Mouse (Mus musculus): ENCODE results near the gene Nptxr. TPM values are rescaled to one million over a fixed set of nuclear protein-coding genes. Genes with fewer than 3 reads are reported as not detected.

The Nptxr gene
- polyA plus RNA-seq, 2 experiments: 2.6 to 9.3 TPM

GRCm38 (mm10) chr15:79827061-79827777 lies 22.7 kb upstream of the Nptxr start:
- WGBS: 89% methylated on average over 14 of the region's 14 CpGs
- no peak for DNase-seq (ENCODE audit: low spot score)
- Histone ChIP-seq H3K36me3 (ENCODE audit: control insufficient read depth, insufficient read depth, low read length) (peaks cover 77% of the 10 kb centered on the region), H3K9ac (ENCODE audit: low read depth, low read length, severe bottlenecking) (no peak overlapping the region), H3K4me3 (replicated peaks; ENCODE audit: low read length) (no peak overlapping the region), H3K27me3 (ENCODE audit: control insufficient read depth, insufficient read depth, low read length) (no peaks in the 10 kb centered on the region), H3K4me2 (replicated peaks; ENCODE audit: low read depth, low read length, severe bottlenecking) (no peak overlapping the region), H3K27ac (replicated peaks; ENCODE audit: low read depth, low read length) (no peak overlapping the region), H3K9me3 (ENCODE audit: control insufficient read depth, low read length) (no peaks in the 10 kb centered on the region), H3K4me1 (ENCODE audit: control insufficient read depth, insufficient read depth, low read length) (peaks cover 9% of the 10 kb centered on the region)
- no peak for TF ChIP-seq POLR2A (IDR thresholded peaks at IDR 0.05; ENCODE audit: borderline replicate concordance, extremely low read depth, insufficient read depth, insufficient read length)
- no peak for ATAC-seq (ENCODE audit: low FRiP score, low read depth)

GRCm38 (mm10) chr15:79826221-79826935 lies 21.8 kb upstream of the Nptxr start:
- Histone ChIP-seq H3K9me3 (ENCODE audit: control insufficient read depth, low read length) (no peaks in the 10 kb centered on the region), H3K36me3 (ENCODE audit: control insufficient read depth, insufficient read depth, low read length) (peaks cover 71% of the 10 kb centered on the region), H3K27ac (replicated peaks; ENCODE audit: low read depth, low read length) (no peak overlapping the region), H3K9ac (ENCODE audit: low read depth, low read length, severe bottlenecking) (no peak overlapping the region), H3K4me3 (replicated peaks; ENCODE audit: low read length) (no peak overlapping the region), H3K4me1 (ENCODE audit: control insufficient read depth, insufficient read depth, low read length) (peaks cover 7% of the 10 kb centered on the region; the same call in 1 of the 2 replicates), H3K27me3 (ENCODE audit: control insufficient read depth, insufficient read depth, low read length) (no peaks in the 10 kb centered on the region), H3K4me2 (replicated peaks; ENCODE audit: low read depth, low read length, severe bottlenecking) (no peak overlapping the region)
- no peak for TF ChIP-seq POLR2A (IDR thresholded peaks at IDR 0.05; ENCODE audit: borderline replicate concordance, extremely low read depth, insufficient read depth, insufficient read length)
- DNase-seq (ENCODE audit: low spot score) (no peak), ATAC-seq (ENCODE audit: low FRiP score, low read depth) (no peak)
- WGBS: 75% methylated on average over 9 of the region's 9 CpGs

- H3K9me3 ChIP-seq (ENCODE audit: control insufficient read depth, low read length): no peaks in the 10 kb centered on the region
- no peaks in the 10 kb centered on the region for H3K27me3 ChIP-seq (ENCODE audit: control insufficient read depth, insufficient read depth, low read length)
- peaks cover 7% of the 10 kb centered on the region; the same call in 1 of the 2 replicates for H3K4me1 ChIP-seq (ENCODE audit: control insufficient read depth, insufficient read depth, low read length)
- ATAC-seq (ENCODE audit: low FRiP score, low read depth) (no peak), DNase-seq (ENCODE audit: low spot score) (no peak)
- H3K4me3 ChIP-seq (replicated peaks; ENCODE audit: low read length): no peak overlapping the region
- no peak overlapping the region for H3K27ac ChIP-seq (replicated peaks; ENCODE audit: low read depth, low read length)
- no peak overlapping the region for H3K4me2 ChIP-seq (replicated peaks; ENCODE audit: low read depth, low read length, severe bottlenecking)
- no peak for TF ChIP-seq POLR2A (IDR thresholded peaks at IDR 0.05; ENCODE audit: borderline replicate concordance, extremely low read depth, insufficient read depth, insufficient read length)
- peaks cover 65% of the 10 kb centered on the region for H3K36me3 ChIP-seq (ENCODE audit: control insufficient read depth, insufficient read depth, low read length)
- 63% methylated on average over 14 of the region's 14 CpGs for WGBS
- no peak overlapping the region; the same call in 1 of the 2 replicates for H3K9ac ChIP-seq (ENCODE audit: low read depth, low read length, severe bottlenecking)
Measured at GRCm38 (mm10) chr15:79825146-79825825, 20.7 kb upstream of the Nptxr start.

GRCm38 (mm10) chr15:79823588-79824280 lies 19.2 kb upstream of the Nptxr start:
- H3K9ac ChIP-seq (ENCODE audit: low read depth, low read length, severe bottlenecking): no peak overlapping the region
- peak; percentile 23 for DNase-seq (ENCODE audit: low spot score)
- TF ChIP-seq POLR2A (IDR thresholded peaks at IDR 0.05; ENCODE audit: borderline replicate concordance, extremely low read depth, insufficient read depth, insufficient read length): no peak
- no peaks in the 10 kb centered on the region for H3K27me3 ChIP-seq (ENCODE audit: control insufficient read depth, insufficient read depth, low read length)
- H3K27ac ChIP-seq (replicated peaks; ENCODE audit: low read depth, low read length): no peak overlapping the region
- 70% methylated on average over 19 of the region's 19 CpGs for WGBS
- no peak for ATAC-seq (ENCODE audit: low FRiP score, low read depth)
- H3K9me3 ChIP-seq (ENCODE audit: control insufficient read depth, low read length): no peaks in the 10 kb centered on the region
- no peak overlapping the region for H3K4me2 ChIP-seq (replicated peaks; ENCODE audit: low read depth, low read length, severe bottlenecking)
- H3K4me1 ChIP-seq (ENCODE audit: control insufficient read depth, insufficient read depth, low read length): peaks cover 7% of the 10 kb centered on the region; the same call in 1 of the 2 replicates
- peaks cover 56% of the 10 kb centered on the region for H3K36me3 ChIP-seq (ENCODE audit: control insufficient read depth, insufficient read depth, low read length)
- H3K4me3 ChIP-seq (replicated peaks; ENCODE audit: low read length): no peak overlapping the region
